Mouse (Mus musculus): ENCODE measurements around the gene Itga3. TPM values are rescaled to one million over a fixed set of nuclear protein-coding genes. Genes with fewer than 3 reads are reported as not detected.

Itga3 gene
- polyA plus RNA-seq, 1 experiment = 0.27 TPM

GRCm38 (mm10) chr11:95043608-95044007 is 33.0 kb downstream of the Itga3 start:
- Histone ChIP-seq H3K4me1 (ENCODE audit: control insufficient read depth, insufficient read depth, low read length) (peaks cover 5% of the 10 kb centered on the region), H3K27ac (ENCODE audit: insufficient read depth, low read depth, low read length) (no peak overlapping the region), H3K4me3 (ENCODE audit: insufficient read depth, low read length) (no peak overlapping the region)
- TF ChIP-seq CTCF (IDR thresholded peaks at IDR 0.05; ENCODE audit: low read depth, low read length) (no peak), POLR2A (IDR thresholded peaks at IDR 0.05; ENCODE audit: borderline replicate concordance, low read depth, low read length) (no peak)

DNA sequence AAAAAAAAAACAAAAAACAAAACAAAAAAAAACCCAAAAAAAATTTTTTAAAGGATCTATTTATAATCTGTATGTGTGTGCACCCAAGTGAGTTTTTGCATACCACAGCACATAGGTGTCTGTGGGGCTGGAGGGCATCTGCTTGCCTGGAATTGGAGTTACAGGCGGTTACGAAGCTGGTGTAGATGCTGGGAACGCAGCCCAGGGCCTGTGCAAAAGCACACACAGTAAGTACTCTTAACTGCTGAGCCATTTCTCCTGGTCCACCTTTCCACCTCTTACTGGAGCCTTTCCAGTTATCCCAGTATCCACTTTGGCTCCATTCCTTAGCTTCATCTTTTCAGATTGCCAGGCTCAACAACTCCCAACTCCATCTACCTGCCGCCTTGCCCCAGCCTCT is 33.5 kb downstream of the Itga3 start:
- Histone ChIP-seq H3K27ac (ENCODE audit: insufficient read depth, low read depth, low read length) (no peak overlapping the region), H3K4me3 (ENCODE audit: insufficient read depth, low read length) (no peak overlapping the region), H3K4me1 (ENCODE audit: control insufficient read depth, insufficient read depth, low read length) (peaks cover 5% of the 10 kb centered on the region)
- TF ChIP-seq CTCF (IDR thresholded peaks at IDR 0.05; ENCODE audit: low read depth, low read length) (no peak), POLR2A (IDR thresholded peaks at IDR 0.05; ENCODE audit: borderline replicate concordance, low read depth, low read length) (no peak)

DNA sequence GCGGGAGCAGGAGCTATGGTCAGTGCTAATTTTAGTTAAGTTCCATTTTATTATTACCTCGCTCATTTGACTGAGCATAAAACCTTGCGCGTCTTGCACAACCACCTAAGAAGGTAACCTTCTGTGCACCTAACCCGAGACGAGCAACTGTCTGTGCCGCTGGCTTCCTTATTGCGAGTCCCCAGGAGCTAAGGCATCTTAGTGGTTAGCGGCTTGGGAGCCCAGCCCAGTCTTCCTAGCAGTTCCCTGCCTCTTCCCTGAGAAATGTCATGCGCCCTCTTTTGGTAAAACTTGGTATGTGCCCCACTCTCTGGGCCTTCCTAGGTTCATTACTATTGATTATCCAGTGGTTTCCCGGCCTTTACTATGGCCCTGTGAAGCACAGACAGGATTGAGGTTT is 34.5 kb downstream of the Itga3 start:
- TF ChIP-seq POLR2A (IDR thresholded peaks at IDR 0.05; ENCODE audit: borderline replicate concordance, low read depth, low read length) = 0 out of 2 replicates have a peak, but pooled peaks have one; percentile 34
- peak; percentile 40; the same call in 1 of the 2 replicates for TF ChIP-seq CTCF (IDR thresholded peaks at IDR 0.05; ENCODE audit: low read depth, low read length)
- H3K27ac ChIP-seq (ENCODE audit: insufficient read depth, low read depth, low read length) = peak overlapping the region; percentile 1; the same call in 1 of the 2 replicates
- peaks cover 5% of the 10 kb centered on the region for H3K4me1 ChIP-seq (ENCODE audit: control insufficient read depth, insufficient read depth, low read length)
- H3K4me3 ChIP-seq (ENCODE audit: insufficient read depth, low read length) = peak overlapping the region; percentile 57

GRCm38 (mm10) chr11:95041139-95041609 is 35.4 kb downstream of the Itga3 start, which contains the start of gene Pdk2:
Gene Pdk2, minus strand, starts transcription at chr11:95041354.
- Histone ChIP-seq H3K4me3 (ENCODE audit: insufficient read depth, low read length) (peak within 1 kb of the TSS; percentile 76), H3K4me1 (ENCODE audit: control insufficient read depth, insufficient read depth, low read length) (peaks cover 5% of the 10 kb centered on the region), H3K27ac (ENCODE audit: insufficient read depth, low read depth, low read length) (peak within 1 kb of the TSS; percentile 1; the same call in 1 of the 2 replicates)
- 0 out of 2 replicates have a peak, but pooled peaks have one; percentile 50 for TF ChIP-seq POLR2A (IDR thresholded peaks at IDR 0.05; ENCODE audit: borderline replicate concordance, low read depth, low read length)
- no peak for TF ChIP-seq CTCF (IDR thresholded peaks at IDR 0.05; ENCODE audit: low read depth, low read length)

DNA sequence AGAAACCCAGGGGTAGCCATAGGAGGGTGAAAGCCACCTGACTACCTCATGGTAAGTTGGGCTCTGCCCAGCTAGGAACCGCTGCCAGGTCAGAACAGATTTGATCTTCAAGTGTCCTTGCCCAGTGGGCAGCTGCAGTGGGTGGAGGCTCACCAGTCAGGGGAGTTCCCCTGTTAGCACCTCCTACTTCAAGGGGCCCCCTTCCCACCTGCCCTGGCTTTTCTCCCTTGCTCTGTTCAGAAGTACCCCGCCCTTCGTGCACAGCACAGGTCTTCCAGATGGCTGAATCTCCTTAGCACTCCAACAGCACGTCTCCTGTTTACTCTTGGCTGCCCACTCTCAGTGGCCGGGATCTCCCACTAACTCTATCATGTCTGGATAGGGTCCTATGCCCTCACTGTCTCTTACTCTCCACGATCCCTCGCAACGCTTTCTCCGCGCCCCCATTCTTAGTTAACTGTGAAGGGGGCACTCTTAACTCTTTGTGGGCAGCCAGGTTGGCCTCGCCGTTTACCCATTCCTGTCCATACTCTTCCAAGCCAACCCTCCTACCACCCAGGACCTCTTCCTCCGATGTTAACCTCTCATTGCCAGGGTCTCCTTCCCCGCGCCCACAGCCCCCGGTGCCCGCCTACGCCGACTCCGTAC is 36.0 kb downstream of the Itga3 start:
- Histone ChIP-seq H3K4me3 (ENCODE audit: insufficient read depth, low read length) (peak overlapping the region; percentile 76), H3K27ac (ENCODE audit: insufficient read depth, low read depth, low read length) (no peak overlapping the region), H3K4me1 (ENCODE audit: control insufficient read depth, insufficient read depth, low read length) (peaks cover 5% of the 10 kb centered on the region)
- TF ChIP-seq POLR2A (IDR thresholded peaks at IDR 0.05; ENCODE audit: borderline replicate concordance, low read depth, low read length) (no peak), CTCF (IDR thresholded peaks at IDR 0.05; ENCODE audit: low read depth, low read length) (no peak)

DNA sequence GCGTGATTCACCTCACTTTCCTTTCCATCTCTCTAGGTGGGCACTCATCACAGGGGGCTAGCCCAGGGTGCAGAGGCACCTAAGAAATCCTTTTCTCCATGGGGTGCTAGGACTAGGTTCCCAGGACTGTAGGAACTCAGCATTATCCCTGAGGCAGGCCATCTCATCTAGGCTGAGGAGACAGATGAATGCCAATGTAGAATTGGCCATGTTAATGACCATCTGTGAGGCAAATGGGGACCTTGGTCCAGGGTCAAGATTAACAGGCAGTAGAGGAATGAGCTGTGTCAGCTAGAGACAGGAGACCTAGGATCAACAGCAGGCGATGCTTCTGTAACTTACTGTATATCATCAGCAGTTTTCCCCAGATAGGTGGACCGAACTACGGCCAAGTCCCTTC is 36.8 kb downstream of the Itga3 start:
- TF ChIP-seq POLR2A (IDR thresholded peaks at IDR 0.05; ENCODE audit: borderline replicate concordance, low read depth, low read length) (no peak), CTCF (IDR thresholded peaks at IDR 0.05; ENCODE audit: low read depth, low read length) (no peak)
- H3K4me1 ChIP-seq (ENCODE audit: control insufficient read depth, insufficient read depth, low read length) = peaks cover 5% of the 10 kb centered on the region
- H3K4me3 ChIP-seq (ENCODE audit: insufficient read depth, low read length) = no peak overlapping the region
- no peak overlapping the region for H3K27ac ChIP-seq (ENCODE audit: insufficient read depth, low read depth, low read length)

- H3K4me1 ChIP-seq (ENCODE audit: control insufficient read depth, insufficient read depth, low read length) = peaks cover 5% of the 10 kb centered on the region
- H3K4me3 ChIP-seq (ENCODE audit: insufficient read depth, low read length) = no peak overlapping the region
- no peak for TF ChIP-seq POLR2A (IDR thresholded peaks at IDR 0.05; ENCODE audit: borderline replicate concordance, low read depth, low read length)
- TF ChIP-seq CTCF (IDR thresholded peaks at IDR 0.05; ENCODE audit: low read depth, low read length) = no peak
- H3K27ac ChIP-seq (ENCODE audit: insufficient read depth, low read depth, low read length) = no peak overlapping the region
Measured at GRCm38 (mm10) chr11:95038818-95039655, 37.6 kb downstream of the Itga3 start.

DNA sequence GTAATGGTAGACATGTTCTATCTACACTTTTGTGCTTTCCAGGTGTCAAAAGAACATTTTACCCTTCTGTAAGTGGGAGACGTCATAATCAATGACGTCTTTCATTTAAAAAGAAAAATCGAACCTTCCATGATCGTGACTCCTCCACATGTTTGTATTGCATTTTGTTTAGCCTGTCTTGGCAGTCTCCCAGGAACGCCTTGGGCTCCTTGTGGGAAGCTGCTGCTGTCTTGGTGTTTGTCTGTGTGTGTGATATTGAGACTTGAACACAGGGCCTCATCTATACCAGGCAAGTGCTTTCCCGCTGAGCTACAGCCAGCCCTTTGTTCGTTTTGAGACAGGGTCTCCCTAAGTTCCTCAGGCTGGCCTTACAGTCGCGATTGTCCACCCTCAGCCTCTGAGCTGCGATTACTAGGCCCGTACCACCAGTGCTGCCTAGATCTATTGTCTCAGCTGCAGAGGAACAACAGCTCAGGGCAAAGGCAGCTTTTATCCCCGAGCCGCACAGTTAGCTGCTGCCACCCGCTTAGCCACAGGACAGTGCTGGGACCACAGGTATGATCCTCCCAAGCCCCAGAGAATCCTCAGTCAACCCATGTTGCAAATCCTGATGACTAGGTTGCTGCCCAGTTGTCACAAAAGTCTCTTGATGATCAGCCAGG is 38.3 kb downstream of the Itga3 start:
- peaks cover 5% of the 10 kb centered on the region for H3K4me1 ChIP-seq (ENCODE audit: control insufficient read depth, insufficient read depth, low read length)
- TF ChIP-seq CTCF (IDR thresholded peaks at IDR 0.05; ENCODE audit: low read depth, low read length) (no peak), POLR2A (IDR thresholded peaks at IDR 0.05; ENCODE audit: borderline replicate concordance, low read depth, low read length) (no peak)
- H3K4me3 ChIP-seq (ENCODE audit: insufficient read depth, low read length) = no peak overlapping the region
- no peak overlapping the region for H3K27ac ChIP-seq (ENCODE audit: insufficient read depth, low read depth, low read length)

DNA sequence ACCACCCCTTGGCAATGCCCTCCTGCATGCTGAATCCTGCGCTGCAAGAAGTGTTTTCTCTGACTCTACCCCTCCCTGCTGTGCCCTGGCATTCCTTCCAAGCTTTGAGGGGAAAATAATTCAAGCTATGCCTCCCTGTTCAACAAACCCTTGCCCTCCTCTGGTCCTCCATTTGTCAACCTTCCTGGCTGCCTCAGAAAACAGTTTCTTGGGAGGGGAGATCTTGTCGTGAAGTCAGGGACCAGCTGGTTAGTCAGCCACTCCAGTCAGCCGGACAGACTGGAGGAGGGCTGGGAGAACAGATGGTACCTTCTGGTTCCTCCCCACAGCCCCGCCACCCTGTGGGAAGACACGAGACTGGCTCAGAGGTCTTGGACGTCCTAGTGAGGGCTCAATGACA is 39.3 kb downstream of the Itga3 start:
- H3K27ac ChIP-seq (ENCODE audit: insufficient read depth, low read depth, low read length) = no peak overlapping the region
- H3K4me3 ChIP-seq (ENCODE audit: insufficient read depth, low read length) = no peak overlapping the region
- TF ChIP-seq CTCF (IDR thresholded peaks at IDR 0.05; ENCODE audit: low read depth, low read length) (no peak), POLR2A (IDR thresholded peaks at IDR 0.05; ENCODE audit: borderline replicate concordance, low read depth, low read length) (no peak)
- peaks cover 5% of the 10 kb centered on the region for H3K4me1 ChIP-seq (ENCODE audit: control insufficient read depth, insufficient read depth, low read length)

All from bone marrow macrophage, adult 2 months (primary cell).